Mouse (Mus musculus): ENCODE measurements around the gene Zdhhc20.

- TF ChIP-seq CTCF (IDR thresholded peaks at IDR 0.05; ENCODE audit: low read depth, low read length) (no peak), GATA2 (IDR thresholded peaks at IDR 0.05; ENCODE audit: borderline replicate concordance, low read depth, low read length) (no peak), TAL1 (conservative IDR thresholded peaks at IDR 0.05; ENCODE audit: low read depth, low read length) (no peak), GATA1 (IDR thresholded peaks at IDR 0.05; ENCODE audit: borderline replicate concordance, low read length) (no peak), POLR2AphosphoS5 (IDR thresholded peaks at IDR 0.05; ENCODE audit: insufficient replicate concordance, low read depth, low read length) (no peak)
These were observed 500 bp downstream of the Zdhhc20 start for GRCm38 (mm10) chr14:57889541-57890010.
